Mouse (Mus musculus): Measurements from ENCODE around the gene Kif23.

GRCm38 (mm10) chr9:61972031-61972430, 25.5 kb upstream of the Kif23 start:
- TF ChIP-seq CTCF (IDR thresholded peaks at IDR 0.05) (no peak), EP300 (IDR thresholded peaks at IDR 0.05) (no peak)
